Mouse (Mus musculus) embryonic facial prominence, embryonic 15.5 days (tissue): ENCODE measurements around the gene Ciapin1. TPM values are rescaled to one million over a fixed set of nuclear protein-coding genes. Genes with fewer than 3 reads are reported as not detected.

Experiments
- ATAC-seq: fragments of 200-750 bp; cut with Nextera tagmentation; 2 replicates; pipeline ENCODE4 v1.8.0; 2017; ENCODE audit warnings: low read depth, moderate TSS enrichment; ENCODE audit not compliant: insufficient number of reproducible peaks, low FRiP score, low TSS enrichment
- H3K27ac ChIP-seq: fragments of 300-500 bp; sonication (generic); replicated peaks from 2 replicates; pipeline ENCODE4 v1.5.1; 2015; ENCODE audit warnings: mild to moderate bottlenecking, inconsistent platforms
- H3K27me3 ChIP-seq: fragments of 300-500 bp; sonication (generic); 2 replicates; pipeline ENCODE4 v1.6.1; 2015; ENCODE audit warnings: inconsistent platforms
- H3K36me3 ChIP-seq: fragments of 300-500 bp; sonication (generic); 2 replicates; pipeline ENCODE4 v1.6.1; 2015; ENCODE audit warnings: mild to moderate bottlenecking, inconsistent platforms
- H3K4me1 ChIP-seq: fragments of 300-500 bp; sonication (generic); 2 replicates; pipeline ENCODE4 v1.6.1; 2015; ENCODE audit warnings: inconsistent platforms
- H3K4me2 ChIP-seq: fragments of 300-500 bp; sonication (generic); replicated peaks from 2 replicates; pipeline ENCODE4 v1.6.1; 2015; ENCODE audit warnings: mild to moderate bottlenecking, inconsistent platforms
- H3K4me3 ChIP-seq: fragments of 300-500 bp; sonication (generic); replicated peaks from 2 replicates; pipeline ENCODE4 v1.5.1; 2015; ENCODE audit warnings: mild to moderate bottlenecking, inconsistent platforms
- H3K9ac ChIP-seq: fragments of 300-500 bp; sonication (generic); 2 replicates; pipeline ENCODE4 v1.6.1; 2015; ENCODE audit warnings: inconsistent platforms
- H3K9me3 ChIP-seq: fragments of 300-500 bp; sonication (generic); replicated peaks from 2 replicates; pipeline ENCODE4 v1.6.1; 2016; ENCODE audit warnings: inconsistent platforms
- WGBS: fragments of 180-500 bp; shearing (Covaris S2); methylation state at CpG from one replicate; pipeline ENCODE4 v1.1.7; 2015; 5-methylcytosine and 5-hydroxymethylcytosine counted together
- polyA plus RNA-seq: library from polyadenylated mRNA; unstranded; fragments of >200 nt; fragmentation: Nextera tagmentation; extraction: Ambion mirVana; gene quantifications from 2 replicates; pipeline ENCODE4 v1.2.1, GENCODE M21; 2015

Ciapin1 gene
- polyA plus RNA-seq, 1 experiment from 2014 or later: 81.7 TPM

DNA sequence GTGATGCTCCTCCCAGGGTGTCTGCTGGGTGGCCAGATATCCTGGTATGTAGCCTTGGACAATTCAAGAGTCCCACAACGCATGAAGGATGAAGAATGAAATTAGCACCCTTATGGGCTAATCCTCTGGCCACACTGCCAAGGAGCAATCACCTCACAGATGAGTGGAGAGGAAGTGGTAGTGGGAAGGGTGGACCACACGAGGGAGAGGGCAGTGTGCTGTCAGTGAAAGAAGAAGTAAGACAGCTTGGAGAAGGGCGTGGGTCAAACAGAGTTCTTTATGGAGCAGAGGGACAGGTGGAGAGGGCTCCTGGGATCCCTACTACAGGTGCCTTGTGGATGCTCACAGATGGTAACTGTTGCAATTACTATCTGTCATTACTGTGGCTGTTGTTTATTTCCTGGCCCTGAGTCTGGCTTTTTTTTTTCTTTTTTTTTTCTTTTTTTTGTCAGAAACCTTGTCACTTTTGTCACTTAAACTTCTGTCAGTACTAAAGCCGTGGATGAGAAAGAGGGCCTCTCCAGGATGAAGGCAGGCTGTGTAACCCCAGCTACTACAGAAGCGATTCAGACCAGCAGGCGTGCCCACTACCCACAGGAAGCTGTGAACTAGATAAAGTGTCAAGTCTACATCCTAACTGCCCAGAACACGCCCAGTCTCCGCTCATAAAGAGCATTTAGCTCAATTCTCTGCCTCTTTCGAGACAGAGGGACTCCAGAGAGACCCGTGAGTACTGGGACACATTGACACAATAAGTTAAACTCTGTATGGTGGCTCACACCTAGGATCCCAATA lies 33.4 kb downstream of the Ciapin1 start:
- ATAC-seq: no peak
- H3K27me3 ChIP-seq: no peaks in the 10 kb centered on the region
- no peaks in the 10 kb centered on the region for H3K36me3 ChIP-seq
- H3K9me3 ChIP-seq: no peaks in the 10 kb centered on the region
- no peaks in the 10 kb centered on the region for H3K4me1 ChIP-seq
- H3K9ac ChIP-seq: no peak overlapping the region
- H3K27ac ChIP-seq: no peak overlapping the region
- no peak overlapping the region for H3K4me2 ChIP-seq
- WGBS: 68% methylated on average over 10 of the region's 10 CpGs
- H3K4me3 ChIP-seq: no peak overlapping the region

DNA sequence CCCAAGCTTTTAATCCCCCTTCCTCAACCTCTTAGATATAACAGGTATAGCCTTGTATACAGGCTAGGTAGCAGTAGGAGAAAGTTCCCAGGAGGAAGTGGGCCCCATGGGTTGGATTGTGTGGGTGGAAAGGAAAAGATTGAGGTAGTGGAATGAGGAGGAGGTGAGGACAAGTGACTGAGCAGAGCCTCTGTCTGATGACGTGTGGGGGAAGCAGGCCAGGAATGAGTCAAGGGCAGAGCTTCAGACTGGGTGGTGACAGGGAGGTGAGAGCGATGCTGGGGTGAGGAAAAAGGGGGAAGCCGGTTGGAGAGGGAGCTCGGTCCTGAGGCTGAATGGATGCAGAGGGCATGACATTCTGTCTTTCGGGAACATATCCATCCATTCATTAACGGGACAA lies 34.6 kb downstream of the Ciapin1 start:
- no peak overlapping the region for H3K4me2 ChIP-seq

DNA sequence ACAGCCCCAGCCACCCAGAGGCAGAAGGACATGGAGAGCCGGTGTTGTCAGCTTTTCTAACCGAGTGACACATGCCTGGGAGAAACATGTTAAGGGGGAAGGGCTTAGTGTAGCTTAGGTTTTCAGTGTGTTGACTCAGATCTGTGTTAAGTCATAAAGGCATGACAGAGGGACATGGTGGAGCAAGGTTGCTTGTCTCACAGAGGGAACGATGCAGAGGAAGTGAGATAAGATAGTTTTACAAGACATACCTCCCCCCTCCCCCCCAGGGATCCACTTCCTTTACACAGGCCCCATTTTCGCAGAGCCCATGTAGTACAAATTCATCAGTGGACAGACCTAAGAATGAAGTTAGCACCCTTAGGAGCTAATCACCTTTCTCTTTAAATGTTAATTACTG lies 35.8 kb downstream of the Ciapin1 start:
- WGBS: 52% methylated on average over 4 of the region's 4 CpGs
- Histone ChIP-seq H3K4me3 (no peak overlapping the region), H3K9me3 (no peaks in the 10 kb centered on the region), H3K9ac (no peak overlapping the region), H3K36me3 (no peaks in the 10 kb centered on the region), H3K27me3 (no peaks in the 10 kb centered on the region), H3K27ac (no peak overlapping the region), H3K4me2 (no peak overlapping the region), H3K4me1 (no peaks in the 10 kb centered on the region)
- ATAC-seq: no peak

More for the DNA sequence above, 34.6 kb downstream of the Ciapin1 start:
- Histone ChIP-seq H3K9ac (no peak overlapping the region), H3K27ac (no peak overlapping the region), H3K4me1 (no peaks in the 10 kb centered on the region), H3K36me3 (no peaks in the 10 kb centered on the region), H3K27me3 (no peaks in the 10 kb centered on the region), H3K9me3 (no peaks in the 10 kb centered on the region), H3K4me3 (no peak overlapping the region)
- no peak for ATAC-seq
- 76% methylated on average over 6 of the region's 6 CpGs for WGBS

DNA sequence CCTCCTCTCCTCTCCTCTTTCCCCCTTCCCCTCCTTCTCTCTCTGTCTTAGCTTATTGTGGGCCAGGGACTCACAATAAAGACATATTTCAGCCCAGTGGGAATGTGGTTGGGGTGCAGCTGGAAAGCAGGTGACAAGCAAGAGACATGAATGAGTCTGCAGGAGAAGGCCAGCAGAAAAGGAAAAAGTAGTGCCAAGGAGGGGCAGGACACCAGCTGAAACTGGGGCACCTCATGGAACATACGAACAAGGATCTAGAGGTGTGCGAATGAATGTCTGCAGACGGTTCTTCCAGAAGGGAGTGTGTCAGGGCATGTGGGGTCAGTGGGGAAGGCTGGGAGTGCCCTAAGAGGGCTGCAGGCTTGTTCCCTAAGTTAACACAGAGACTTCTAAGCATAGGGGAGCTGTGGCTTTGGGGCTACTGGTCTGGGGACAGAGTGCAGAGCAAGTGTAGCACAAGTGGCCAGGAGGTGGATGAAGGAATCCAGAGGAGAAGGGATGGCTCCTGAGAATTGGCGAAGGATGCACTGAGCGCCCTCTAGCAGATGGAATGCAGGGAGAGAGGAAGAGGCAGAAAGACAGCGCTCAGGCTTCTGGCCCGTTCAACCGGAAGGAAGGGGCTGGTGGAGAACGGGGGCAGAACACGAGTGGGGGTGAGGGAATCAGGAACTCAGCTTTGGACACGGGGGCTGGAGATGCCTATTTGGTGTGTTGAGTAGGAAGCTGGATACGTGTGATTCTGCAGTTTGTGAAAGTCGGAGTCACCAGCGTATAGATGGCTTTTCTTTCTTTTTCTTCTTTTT lies 36.7 kb downstream of the Ciapin1 start:
- no peak overlapping the region for H3K4me3 ChIP-seq
- no peak overlapping the region for H3K9ac ChIP-seq
- no peaks in the 10 kb centered on the region for H3K36me3 ChIP-seq
- no peaks in the 10 kb centered on the region for H3K27me3 ChIP-seq
- no peak overlapping the region for H3K27ac ChIP-seq
- H3K4me1 ChIP-seq: no peaks in the 10 kb centered on the region
- H3K4me2 ChIP-seq: no peak overlapping the region
- H3K9me3 ChIP-seq: no peaks in the 10 kb centered on the region
- ATAC-seq: no peak
- 41% methylated on average over 14 of the region's 14 CpGs for WGBS

DNA sequence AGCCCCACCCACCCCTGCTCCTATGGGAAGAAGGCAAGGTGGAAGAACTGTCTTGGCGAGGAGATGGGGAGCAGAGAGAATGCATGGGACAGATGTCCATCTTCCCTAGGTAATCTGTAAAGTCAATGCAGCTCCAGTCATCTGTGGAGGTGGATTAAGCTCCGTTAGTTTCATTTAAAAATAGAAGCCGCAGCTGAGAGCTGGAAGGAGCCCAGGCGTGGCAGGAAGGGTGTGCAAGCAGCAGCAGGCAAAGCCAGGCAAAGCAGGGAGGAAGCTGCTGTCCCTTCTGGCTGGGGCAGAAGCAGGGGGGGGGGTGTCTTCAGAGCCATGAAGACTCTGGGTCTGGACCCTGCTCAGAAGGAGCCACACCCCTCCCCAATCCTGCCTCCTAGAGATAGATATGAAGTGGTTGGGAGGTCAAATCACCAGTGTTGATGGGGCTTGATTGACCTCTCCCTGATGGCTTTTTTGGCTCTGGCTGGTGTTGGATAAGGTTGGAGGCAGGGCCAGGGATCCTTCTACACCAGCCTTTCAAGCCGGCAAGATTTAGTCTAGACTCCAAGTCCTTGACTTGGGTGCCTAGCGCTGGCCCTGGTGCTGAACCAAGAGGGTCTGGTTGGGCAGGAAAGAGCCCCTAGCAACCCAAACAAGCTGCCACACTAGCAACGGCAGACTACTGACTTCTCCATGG lies 37.7 kb downstream of the Ciapin1 start:
- Histone ChIP-seq H3K4me3 (no peak overlapping the region), H3K27me3 (no peaks in the 10 kb centered on the region), H3K9ac (no peak overlapping the region), H3K4me1 (no peaks in the 10 kb centered on the region), H3K36me3 (no peaks in the 10 kb centered on the region), H3K4me2 (no peak overlapping the region), H3K9me3 (no peaks in the 10 kb centered on the region), H3K27ac (no peak overlapping the region)
- ATAC-seq: no peak
- whole genome bisulfite sequencing: 63% methylated on average over 7 of the region's 7 CpGs

DNA sequence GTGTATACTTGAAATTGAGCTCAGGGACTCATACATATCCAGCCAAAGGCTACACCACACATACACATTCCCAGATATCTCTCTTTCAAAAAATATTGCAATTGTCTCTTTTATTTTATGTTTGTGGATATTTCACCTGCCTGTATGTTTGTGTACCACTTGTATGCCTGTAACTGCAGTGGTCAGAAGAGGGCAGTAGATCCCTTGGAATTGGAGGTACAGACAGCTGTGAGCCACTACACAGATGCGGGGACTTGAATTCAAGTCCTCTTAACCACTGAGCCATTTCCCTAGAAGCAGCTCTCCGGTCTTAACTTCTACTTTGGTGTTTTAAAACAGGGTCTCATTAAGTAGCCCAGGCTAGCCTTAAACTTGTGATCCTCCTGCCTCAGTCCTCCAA lies 43.4 kb downstream of the Ciapin1 start:
- WGBS: 94% methylated on average over 2 of the region's 2 CpGs
- no peaks in the 10 kb centered on the region for H3K4me1 ChIP-seq
- no peak overlapping the region for H3K27ac ChIP-seq
- no peak overlapping the region for H3K9ac ChIP-seq
- no peaks in the 10 kb centered on the region for H3K36me3 ChIP-seq
- no peak for ATAC-seq
- no peak overlapping the region for H3K4me2 ChIP-seq
- no peaks in the 10 kb centered on the region for H3K27me3 ChIP-seq
- H3K9me3 ChIP-seq: no peaks in the 10 kb centered on the region
- H3K4me3 ChIP-seq: no peak overlapping the region

DNA sequence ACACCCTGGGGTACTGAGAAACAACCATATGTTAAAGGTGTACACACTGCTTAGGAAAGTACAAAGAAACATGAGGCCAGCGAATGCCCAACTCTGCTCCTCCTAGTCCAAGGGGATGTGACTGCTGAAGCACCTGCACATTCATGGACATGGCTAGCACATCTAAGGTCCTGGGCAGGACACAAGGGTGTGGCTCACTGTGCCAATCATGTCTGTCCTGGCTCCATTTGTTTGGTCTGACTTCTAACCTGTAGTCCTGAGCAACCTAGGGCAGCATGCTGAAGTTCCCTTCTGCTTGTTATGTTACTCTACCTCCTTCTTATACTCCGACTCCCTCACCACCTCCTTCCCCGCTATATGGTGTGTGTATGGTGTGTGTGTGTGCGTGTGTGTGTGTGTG lies 43.8 kb downstream of the Ciapin1 start:
- Histone ChIP-seq H3K4me3 (no peak overlapping the region), H3K27me3 (no peaks in the 10 kb centered on the region), H3K27ac (no peak overlapping the region), H3K36me3 (no peaks in the 10 kb centered on the region), H3K9me3 (no peaks in the 10 kb centered on the region), H3K4me2 (no peak overlapping the region), H3K9ac (no peak overlapping the region), H3K4me1 (no peaks in the 10 kb centered on the region)
- ATAC-seq: no peak
- WGBS: 89% methylated on average over 4 of the region's 4 CpGs

DNA sequence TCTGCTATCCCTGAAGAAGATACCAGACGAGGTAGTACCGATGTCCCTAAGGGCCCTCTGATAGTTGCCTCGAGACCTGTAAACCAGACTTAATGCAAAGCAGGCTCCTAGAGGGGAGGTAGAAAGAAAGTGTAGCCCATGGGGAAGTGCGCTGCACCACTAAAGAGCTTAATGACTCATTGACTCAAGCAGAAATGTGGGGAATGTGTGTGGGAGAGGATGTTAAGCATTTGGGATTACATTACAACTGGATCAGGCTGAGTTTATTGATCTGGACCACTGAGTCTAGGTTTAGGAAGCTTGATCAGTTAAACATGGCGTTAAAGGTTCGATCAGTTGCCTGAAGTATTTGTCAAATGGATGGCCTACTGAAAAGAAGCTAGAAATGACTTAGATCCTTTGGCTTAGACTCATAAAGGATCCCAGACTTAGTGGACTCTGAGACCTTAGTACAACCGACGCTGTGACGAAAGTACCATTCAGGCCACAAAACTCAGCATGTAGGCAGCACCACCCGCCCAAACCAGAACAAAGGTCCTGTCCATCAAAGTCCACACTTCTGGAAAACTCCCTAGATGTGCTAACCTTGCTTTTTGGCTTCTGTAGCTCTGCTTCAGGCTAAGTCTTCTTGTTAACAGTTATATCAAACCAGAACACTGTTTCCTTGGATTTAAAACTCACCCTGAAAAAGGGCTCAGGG lies 48.8 kb downstream of the Ciapin1 start:
- no peak for ATAC-seq
- no peaks in the 10 kb centered on the region for H3K36me3 ChIP-seq
- no peaks in the 10 kb centered on the region for H3K27me3 ChIP-seq
- WGBS: 66% methylated on average over 10 of the region's 10 CpGs
- no peak overlapping the region for H3K27ac ChIP-seq
- H3K9me3 ChIP-seq: no peaks in the 10 kb centered on the region
- no peak overlapping the region for H3K9ac ChIP-seq
- no peak overlapping the region for H3K4me2 ChIP-seq
- H3K4me1 ChIP-seq: peaks cover 16% of the 10 kb centered on the region
- H3K4me3 ChIP-seq: no peak overlapping the region

DNA sequence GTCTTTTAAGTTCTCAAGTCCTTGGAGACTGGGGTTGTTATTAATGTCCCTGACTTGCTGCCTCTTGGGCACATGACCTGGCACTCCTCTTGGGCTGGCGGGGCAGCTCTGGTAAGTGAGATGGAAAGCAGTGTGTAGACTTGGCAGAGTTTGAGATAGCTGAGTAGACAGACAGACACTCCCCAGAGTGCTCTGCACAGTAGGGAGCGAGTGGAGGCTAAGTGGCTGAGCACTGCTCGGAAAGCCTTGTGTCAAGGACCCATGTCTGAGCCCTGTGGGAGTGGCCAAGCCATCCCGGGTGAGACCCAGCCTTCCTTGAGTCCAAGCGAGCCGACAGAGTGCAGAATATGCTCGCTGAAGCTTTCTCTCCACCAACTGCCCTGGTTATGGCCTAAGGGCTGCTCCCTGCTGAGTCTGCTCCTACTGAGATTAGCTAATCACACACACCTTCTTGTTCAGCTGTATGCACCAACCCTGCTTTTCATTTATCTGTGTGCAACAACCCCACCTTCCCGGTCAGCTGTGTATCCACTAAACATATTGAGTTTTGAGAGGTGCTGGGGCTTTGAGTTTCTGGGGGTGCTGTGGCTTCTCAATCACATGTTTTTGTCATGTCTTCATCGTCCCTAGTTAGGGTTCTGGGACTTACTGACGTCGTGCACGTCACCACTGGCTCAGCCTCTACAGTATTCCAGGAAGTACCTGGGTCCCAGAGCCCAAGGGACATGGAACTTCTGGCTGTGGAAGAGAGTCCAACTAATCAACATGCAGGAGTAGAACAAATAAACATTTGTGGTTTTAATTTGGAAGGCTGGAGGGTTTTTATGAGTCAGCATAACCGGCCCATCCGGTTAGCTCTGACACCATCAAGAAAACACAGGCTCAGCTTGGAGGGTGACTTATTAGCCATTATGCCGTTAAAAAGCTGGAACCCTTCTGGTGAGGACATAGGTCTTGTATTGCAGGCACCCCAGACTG lies 50.3 kb downstream of the Ciapin1 start:
- H3K9me3 ChIP-seq: no peaks in the 10 kb centered on the region
- 52% methylated on average over 15 of the region's 15 CpGs for WGBS
- H3K27ac ChIP-seq: no peak overlapping the region
- H3K4me3 ChIP-seq: no peak overlapping the region
- peaks cover 19% of the 10 kb centered on the region for H3K4me1 ChIP-seq
- H3K36me3 ChIP-seq: no peaks in the 10 kb centered on the region
- ATAC-seq: no peak
- H3K4me2 ChIP-seq: no peak overlapping the region
- no peaks in the 10 kb centered on the region for H3K27me3 ChIP-seq
- H3K9ac ChIP-seq: no peak overlapping the region

DNA sequence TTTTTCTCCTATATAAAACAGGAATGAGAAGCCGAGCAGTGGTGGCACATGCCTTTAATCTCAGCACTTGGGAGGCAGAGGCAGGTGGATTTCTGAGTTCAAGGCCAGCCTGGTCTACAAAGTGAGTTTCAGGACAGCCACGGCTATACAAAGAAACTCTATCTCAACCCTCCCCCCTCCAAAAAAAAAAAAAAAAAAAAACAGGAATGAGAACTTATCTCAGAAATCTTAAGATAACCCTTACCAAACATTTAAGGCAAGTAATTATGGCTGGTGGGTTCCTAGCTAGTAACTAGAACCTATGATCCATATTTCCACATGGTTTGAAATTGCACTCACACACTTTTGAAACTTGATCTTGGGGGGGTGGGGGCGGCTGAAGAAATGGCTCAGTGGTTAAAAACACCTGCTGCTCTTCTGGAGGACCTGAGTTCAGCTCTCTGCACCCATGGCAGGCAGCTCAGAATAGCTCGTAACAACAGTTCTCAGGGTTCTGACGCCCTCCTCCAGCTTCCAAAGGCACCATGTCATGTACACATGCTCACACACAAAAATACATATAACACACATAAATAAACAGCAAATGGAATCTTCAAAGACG lies 52.1 kb downstream of the Ciapin1 start:
- H3K36me3 ChIP-seq: no peaks in the 10 kb centered on the region
- H3K4me2 ChIP-seq: no peak overlapping the region
- H3K9me3 ChIP-seq: no peaks in the 10 kb centered on the region
- H3K9ac ChIP-seq: no peak overlapping the region
- no peaks in the 10 kb centered on the region for H3K27me3 ChIP-seq
- no peak overlapping the region for H3K4me3 ChIP-seq
- no peak for ATAC-seq
- no peak overlapping the region for H3K27ac ChIP-seq
- peaks cover 28% of the 10 kb centered on the region for H3K4me1 ChIP-seq
- WGBS: 58% methylated on average over 6 of the region's 6 CpGs
